Mouse (Mus musculus): ENCODE measurements at regions not wholly inside any gene's neighbourhood (a gene's known extent, or its start where the extent isn't known, plus 50 kb on each side); places are given as distances from the start of the nearest gene placed in this dataset.

- TF ChIP-seq CTCF (IDR thresholded peaks at IDR 0.05; ENCODE audit: borderline replicate concordance, extremely low read depth, insufficient read depth, insufficient read length) (no peak), POLR2A (IDR thresholded peaks at IDR 0.05; ENCODE audit: borderline replicate concordance, extremely low read depth, insufficient read depth, insufficient read length, poor library complexity, severe bottlenecking) (no peak)
Measured at GRCm38 (mm10) chr5:129287481-129287880, 190.9 kb downstream of the Adgrd1 start.

All from brain, embryonic 14.5 days (tissue).